Mouse (Mus musculus) limb, embryonic 10.5 days (tissue): ENCODE data around the gene Setd1b. TPM values are rescaled to one million over a fixed set of nuclear protein-coding genes. Genes with fewer than 3 reads are reported as not detected.

ENCODE experiments used
- DNase-seq: peaks from one replicate; pipeline ENCODE4 v3.0.0-alpha.2; 2017; ENCODE audit warnings: low spot score
- H3K27ac ChIP-seq: fragments of 300-500 bp; sonication (generic); 2 replicates; pipeline ENCODE4 v1.5.1; 2016; ENCODE audit warnings: mild to moderate bottlenecking
- H3K27me3 ChIP-seq: fragments of 300-500 bp; sonication (generic); 2 replicates; pipeline ENCODE4 v1.6.1; 2016; ENCODE audit warnings: low read depth, mild to moderate bottlenecking; ENCODE audit not compliant: poor library complexity, severe bottlenecking
- H3K36me3 ChIP-seq: fragments of 300-500 bp; sonication (generic); 2 replicates; pipeline ENCODE4 v1.6.1; 2016; ENCODE audit warnings: mild to moderate bottlenecking, moderate library complexity
- H3K4me1 ChIP-seq: fragments of 300-500 bp; sonication (generic); 2 replicates; pipeline ENCODE4 v1.6.1; 2016
- H3K4me3 ChIP-seq: fragments of 300-500 bp; sonication (generic); 2 replicates; pipeline ENCODE4 v1.5.1; 2016; ENCODE audit warnings: mild to moderate bottlenecking, moderate library complexity
- H3K9me3 ChIP-seq: fragments of 300-500 bp; sonication (generic); replicated peaks from 2 replicates; pipeline ENCODE4 v1.6.1; 2016; ENCODE audit warnings: mild to moderate bottlenecking
- WGBS: fragments of 180-500 bp; shearing (Covaris S2); methylation state at CpG from one replicate; pipeline ENCODE4 v1.1.7; 2016; 5-methylcytosine and 5-hydroxymethylcytosine counted together
- polyA plus RNA-seq: library from polyadenylated mRNA; unstranded; fragments of >200 nt; fragmentation: Nextera tagmentation; extraction: Ambion mirVana; gene quantifications from 2 replicates; pipeline ENCODE4 v1.2.1, GENCODE M21; 2016

Gene Setd1b
- polyA plus RNA-seq, 1 experiment from 2014 or later: 10.6 TPM

- Histone ChIP-seq H3K27me3 (no peaks in the 10 kb centered on the region), H3K27ac (peak overlapping the region; percentile 100)
- WGBS: under 1% methylated on average over 40 of the region's 40 CpGs
Observed at GRCm38 (mm10) chr5:123138230-123138911, 3.6 kb upstream of the Setd1b start.

GRCm38 (mm10) chr5:123138953-123139721 is 2.9 kb upstream of the Setd1b start:
- no peaks in the 10 kb centered on the region for H3K27me3 ChIP-seq
- peak overlapping the region; percentile 99 for H3K4me3 ChIP-seq
- no peaks in the 10 kb centered on the region for H3K9me3 ChIP-seq
- peak; percentile 82 for DNase-seq
- under 1% methylated on average over 39 of the region's 39 CpGs for whole genome bisulfite sequencing
- peak overlapping the region; percentile 100 for H3K27ac ChIP-seq
- H3K36me3 ChIP-seq: peaks cover 29% of the 10 kb centered on the region
- peaks cover 62% of the 10 kb centered on the region for H3K4me1 ChIP-seq

More at GRCm38 (mm10) chr5:123138230-123138911, 3.6 kb upstream of the Setd1b start:
- H3K9me3 ChIP-seq: no peaks in the 10 kb centered on the region
- peak overlapping the region; percentile 99 for H3K4me3 ChIP-seq
- H3K36me3 ChIP-seq: peaks cover 35% of the 10 kb centered on the region
- peaks cover 62% of the 10 kb centered on the region for H3K4me1 ChIP-seq
- peak; percentile 88 for DNase-seq

- DNase-seq: peak; percentile 60
- WGBS: under 1% methylated on average over 28 of the region's 28 CpGs
- Histone ChIP-seq H3K27me3 (no peaks in the 10 kb centered on the region), H3K4me1 (peaks cover 62% of the 10 kb centered on the region), H3K9me3 (no peaks in the 10 kb centered on the region), H3K27ac (peak overlapping the region; percentile 100), H3K36me3 (peaks cover 29% of the 10 kb centered on the region), H3K4me3 (peak overlapping the region; percentile 99)
Observed at GRCm38 (mm10) chr5:123139722-123140627, 2.0 kb upstream of the Setd1b start.

GRCm38 (mm10) chr5:123140694-123141554 is 1.1 kb upstream of the Setd1b start:
- Histone ChIP-seq H3K4me3 (peak overlapping the region; percentile 99), H3K27ac (peak overlapping the region; percentile 100), H3K9me3 (no peaks in the 10 kb centered on the region), H3K27me3 (no peaks in the 10 kb centered on the region), H3K4me1 (peaks cover 62% of the 10 kb centered on the region), H3K36me3 (peaks cover 28% of the 10 kb centered on the region)
- WGBS: under 1% methylated on average over 31 of the region's 31 CpGs
- peak; percentile 92 for DNase-seq

- H3K36me3 ChIP-seq: peaks cover 33% of the 10 kb centered on the region
- peak overlapping the region; percentile 99 for H3K4me3 ChIP-seq
- WGBS: under 1% methylated on average over 38 of the region's 38 CpGs
- peak; percentile 76 for DNase-seq
- H3K27me3 ChIP-seq: no peaks in the 10 kb centered on the region
- H3K9me3 ChIP-seq: no peaks in the 10 kb centered on the region
- H3K27ac ChIP-seq: peak overlapping the region; percentile 100
- H3K4me1 ChIP-seq: peaks cover 60% of the 10 kb centered on the region
Observed at GRCm38 (mm10) chr5:123141555-123142160, 335 bp upstream of the Setd1b start.

- Histone ChIP-seq H3K4me3 (peak overlapping the region; percentile 99), H3K36me3 (peaks cover 44% of the 10 kb centered on the region), H3K9me3 (no peaks in the 10 kb centered on the region), H3K27me3 (no peaks in the 10 kb centered on the region), H3K27ac (peak overlapping the region; percentile 100), H3K4me1 (peaks cover 49% of the 10 kb centered on the region)
- peak; percentile 65 for DNase-seq
- 2% methylated on average over 24 of the region's 24 CpGs for WGBS
Observed at GRCm38 (mm10) chr5:123143251-123143970, 1.4 kb downstream of the Setd1b start.

GRCm38 (mm10) chr5:123143971-123144745 is 2.2 kb downstream of the Setd1b start:
- 8% methylated on average over 17 of the region's 17 CpGs for WGBS
- H3K9me3 ChIP-seq: no peaks in the 10 kb centered on the region
- no peaks in the 10 kb centered on the region for H3K27me3 ChIP-seq
- peak overlapping the region; percentile 99 for H3K4me3 ChIP-seq
- H3K27ac ChIP-seq: peak overlapping the region; percentile 100; the same call in 1 of the 2 replicates
- peak; percentile 46 for DNase-seq
- peaks cover 52% of the 10 kb centered on the region for H3K4me1 ChIP-seq
- H3K36me3 ChIP-seq: peaks cover 51% of the 10 kb centered on the region

GRCm38 (mm10) chr5:123144746-123145590 is 3.0 kb downstream of the Setd1b start:
- WGBS: 43% methylated on average over 20 of the region's 20 CpGs
- H3K4me3 ChIP-seq: peak overlapping the region; percentile 99
- H3K36me3 ChIP-seq: peaks cover 59% of the 10 kb centered on the region
- peaks cover 57% of the 10 kb centered on the region for H3K4me1 ChIP-seq
- H3K9me3 ChIP-seq: no peaks in the 10 kb centered on the region
- H3K27ac ChIP-seq: 0 out of 2 replicates have a peak overlapping the region, but pooled peaks have one; percentile 100
- no peaks in the 10 kb centered on the region for H3K27me3 ChIP-seq
- DNase-seq: no peak

- H3K27me3 ChIP-seq: no peaks in the 10 kb centered on the region
- H3K4me1 ChIP-seq: peaks cover 71% of the 10 kb centered on the region
- no peaks in the 10 kb centered on the region for H3K9me3 ChIP-seq
- H3K4me3 ChIP-seq: peak overlapping the region; percentile 99; the same call in 1 of the 2 replicates
- WGBS: 87% methylated on average over 11 of the region's 11 CpGs
- no peak for DNase-seq
- H3K36me3 ChIP-seq: peaks cover 73% of the 10 kb centered on the region
- no peak overlapping the region for H3K27ac ChIP-seq
Observed at GRCm38 (mm10) chr5:123146357-123146756, 4.4 kb downstream of the Setd1b start.

GRCm38 (mm10) chr5:123147569-123147968 is 5.6 kb downstream of the Setd1b start:
- Histone ChIP-seq H3K27me3 (no peaks in the 10 kb centered on the region), H3K27ac (no peak overlapping the region), H3K4me1 (peaks cover 75% of the 10 kb centered on the region), H3K36me3 (peaks cover 85% of the 10 kb centered on the region), H3K9me3 (no peaks in the 10 kb centered on the region), H3K4me3 (no peak overlapping the region)
- DNase-seq: no peak
- WGBS: 83% methylated on average over 17 of the region's 17 CpGs
